Mouse (Mus musculus) forebrain, embryonic 11.5 days (tissue): Measurements from ENCODE around the gene Olfm1. TPM values are rescaled to one million over a fixed set of nuclear protein-coding genes. Genes with fewer than 3 reads are reported as not detected.

Experiments used
- ATAC-seq: fragments of 200-750 bp; cut with Nextera tagmentation; replicated peaks from 2 replicates; pipeline ENCODE4 v1.8.0; 2017; ENCODE audit warnings: moderate TSS enrichment; ENCODE audit not compliant: low FRiP score
- DNase-seq: peaks from one replicate; pipeline ENCODE4 v3.0.0-alpha.2; 2017; ENCODE audit warnings: low spot score
- H3K27ac ChIP-seq: fragments of 300-500 bp; sonication (generic); 2 replicates; pipeline ENCODE4 v1.5.1; 2014; ENCODE audit warnings: low read depth, low read length
- H3K27me3 ChIP-seq: fragments of 300-500 bp; sonication (generic); 2 replicates; pipeline ENCODE4 v1.6.1; 2014; ENCODE audit warnings: mild to moderate bottlenecking, low read length, mixed read lengths; ENCODE audit not compliant: control insufficient read depth, insufficient read depth
- H3K36me3 ChIP-seq: fragments of 300-500 bp; sonication (generic); 2 replicates; pipeline ENCODE4 v1.6.1; 2014; ENCODE audit warnings: mild to moderate bottlenecking, low read length, moderate library complexity, mixed read lengths; ENCODE audit not compliant: control insufficient read depth, insufficient read depth
- H3K4me1 ChIP-seq: fragments of 300-500 bp; sonication (generic); replicated peaks from 2 replicates; pipeline ENCODE4 v1.6.1; 2014; ENCODE audit warnings: low read length, mixed read lengths; ENCODE audit not compliant: control insufficient read depth, insufficient read depth
- H3K4me2 ChIP-seq: fragments of 300-500 bp; sonication (generic); 2 replicates; pipeline ENCODE4 v1.6.1; 2014; ENCODE audit warnings: low read depth, mild to moderate bottlenecking, low read length, moderate library complexity, mixed read lengths; ENCODE audit not compliant: severe bottlenecking
- H3K4me3 ChIP-seq: fragments of 300-500 bp; sonication (generic); 2 replicates; pipeline ENCODE4 v1.5.1; 2014; ENCODE audit warnings: low read depth, low read length
- H3K9ac ChIP-seq: fragments of 300-500 bp; sonication (generic); 2 replicates; pipeline ENCODE4 v1.6.1; 2014; ENCODE audit warnings: low read length
- H3K9me3 ChIP-seq: fragments of 300-500 bp; sonication (generic); 2 replicates; pipeline ENCODE4 v1.6.1; 2016; ENCODE audit warnings: low read length, mixed read lengths; ENCODE audit not compliant: control insufficient read depth
- WGBS: fragments of 180-500 bp; shearing (Covaris S2); extraction: QIAGEN DNeasy Blood & Tissue Kit; methylation state at CpG from one replicate; pipeline ENCODE4 v1.1.7; 2014; 5-methylcytosine and 5-hydroxymethylcytosine counted together
- polyA plus RNA-seq: library from polyadenylated mRNA; unstranded; fragments of >200 nt; fragmentation: Nextera tagmentation; extraction: Ambion mirVana; gene quantifications from 2 replicates; pipeline ENCODE4 v1.2.1, GENCODE M21; 2014

Gene Olfm1
- polyA plus RNA-seq, 1 experiment from 2014 or later: 38.2 TPM

GRCm38 (mm10) chr2:28206472-28206871, 13.7 kb downstream of the Olfm1 start:
- ATAC-seq (no peak), DNase-seq (no peak)
- 16% methylated on average over 11 of the region's 11 CpGs for WGBS
- Histone ChIP-seq H3K4me3 (peak overlapping the region; percentile 51), H3K36me3 (no peaks in the 10 kb centered on the region), H3K9me3 (no peaks in the 10 kb centered on the region), H3K27me3 (no peaks in the 10 kb centered on the region; the same call in 1 of the 2 replicates), H3K4me1 (peaks cover 10% of the 10 kb centered on the region; the same call in 1 of the 2 replicates), H3K4me2 (peak overlapping the region; percentile 98), H3K27ac (no peak overlapping the region), H3K9ac (peak overlapping the region; percentile 69; the same call in 1 of the 2 replicates)

GRCm38 (mm10) chr2:28207200-28207750, 14.5 kb downstream of the Olfm1 start:
- Histone ChIP-seq H3K9me3 (no peaks in the 10 kb centered on the region), H3K27me3 (no peaks in the 10 kb centered on the region; the same call in 1 of the 2 replicates), H3K9ac (no peak overlapping the region), H3K4me3 (no peak overlapping the region), H3K4me2 (no peak overlapping the region), H3K27ac (no peak overlapping the region), H3K36me3 (no peaks in the 10 kb centered on the region), H3K4me1 (peaks cover 10% of the 10 kb centered on the region)
- WGBS: 80% methylated on average over 3 of the region's 3 CpGs
- ATAC-seq (no peak), DNase-seq (no peak)

GRCm38 (mm10) chr2:28208130-28208745, 15.4 kb downstream of the Olfm1 start:
- DNase-seq (no peak), ATAC-seq (no peak)
- Histone ChIP-seq H3K4me1 (peaks cover 17% of the 10 kb centered on the region), H3K4me3 (no peak overlapping the region), H3K9me3 (no peaks in the 10 kb centered on the region), H3K27me3 (no peaks in the 10 kb centered on the region; the same call in 1 of the 2 replicates), H3K36me3 (no peaks in the 10 kb centered on the region), H3K4me2 (no peak overlapping the region), H3K9ac (no peak overlapping the region), H3K27ac (no peak overlapping the region)
- WGBS: 90% methylated on average over 14 of the region's 14 CpGs

GRCm38 (mm10) chr2:28209211-28209610, 16.4 kb downstream of the Olfm1 start:
- ATAC-seq (no peak), DNase-seq (no peak)
- WGBS: 78% methylated on average over 5 of the region's 5 CpGs
- H3K36me3 ChIP-seq: no peaks in the 10 kb centered on the region
- H3K4me2 ChIP-seq: no peak overlapping the region
- no peaks in the 10 kb centered on the region for H3K9me3 ChIP-seq
- no peak overlapping the region for H3K4me3 ChIP-seq
- no peak overlapping the region for H3K27ac ChIP-seq
- no peak overlapping the region for H3K9ac ChIP-seq
- no peaks in the 10 kb centered on the region; the same call in 1 of the 2 replicates for H3K27me3 ChIP-seq
- H3K4me1 ChIP-seq: peaks cover 18% of the 10 kb centered on the region

GRCm38 (mm10) chr2:28209653-28210052, 16.9 kb downstream of the Olfm1 start:
- H3K27ac ChIP-seq: no peak overlapping the region
- DNase-seq: no peak
- no peak overlapping the region for H3K4me3 ChIP-seq
- H3K4me1 ChIP-seq: peaks cover 15% of the 10 kb centered on the region
- 87% methylated on average over 12 of the region's 12 CpGs for WGBS
- no peaks in the 10 kb centered on the region for H3K9me3 ChIP-seq
- no peak overlapping the region for H3K9ac ChIP-seq
- no peaks in the 10 kb centered on the region; the same call in 1 of the 2 replicates for H3K27me3 ChIP-seq
- no peaks in the 10 kb centered on the region for H3K36me3 ChIP-seq
- no peak for ATAC-seq
- no peak overlapping the region for H3K4me2 ChIP-seq

- no peak overlapping the region for H3K27ac ChIP-seq
- no peaks in the 10 kb centered on the region for H3K36me3 ChIP-seq
- H3K27me3 ChIP-seq: no peaks in the 10 kb centered on the region; the same call in 1 of the 2 replicates
- no peak overlapping the region for H3K4me3 ChIP-seq
- H3K4me2 ChIP-seq: no peak overlapping the region
- peaks cover 10% of the 10 kb centered on the region for H3K4me1 ChIP-seq
- no peak overlapping the region for H3K9ac ChIP-seq
- H3K9me3 ChIP-seq: no peaks in the 10 kb centered on the region
- ATAC-seq (no peak), DNase-seq (no peak)
- WGBS: 80% methylated on average over 4 of the region's 4 CpGs
Measured at GRCm38 (mm10) chr2:28210273-28210672, 17.5 kb downstream of the Olfm1 start.

- Histone ChIP-seq H3K27ac (no peak overlapping the region), H3K9ac (no peak overlapping the region), H3K9me3 (no peaks in the 10 kb centered on the region), H3K27me3 (no peaks in the 10 kb centered on the region), H3K4me3 (no peak overlapping the region), H3K4me2 (no peak overlapping the region), H3K4me1 (peaks cover 8% of the 10 kb centered on the region), H3K36me3 (no peaks in the 10 kb centered on the region)
- DNase-seq (no peak), ATAC-seq (no peak)
- 59% methylated on average over 22 of the region's 22 CpGs for WGBS
Measured at GRCm38 (mm10) chr2:28211531-28212281, 18.9 kb downstream of the Olfm1 start.

GRCm38 (mm10) chr2:28212911-28213310, 20.1 kb downstream of the Olfm1 start:
- ATAC-seq (no peak), DNase-seq (no peak)
- Histone ChIP-seq H3K9ac (no peak overlapping the region), H3K27ac (no peak overlapping the region), H3K4me3 (no peak overlapping the region), H3K36me3 (no peaks in the 10 kb centered on the region), H3K27me3 (no peaks in the 10 kb centered on the region), H3K4me1 (peaks cover 8% of the 10 kb centered on the region), H3K4me2 (no peak overlapping the region), H3K9me3 (no peaks in the 10 kb centered on the region)
- 43% methylated on average over 5 of the region's 5 CpGs for WGBS
